Mouse (Mus musculus): ENCODE measurements around the gene Rarb.

The Rarb gene

DNA sequence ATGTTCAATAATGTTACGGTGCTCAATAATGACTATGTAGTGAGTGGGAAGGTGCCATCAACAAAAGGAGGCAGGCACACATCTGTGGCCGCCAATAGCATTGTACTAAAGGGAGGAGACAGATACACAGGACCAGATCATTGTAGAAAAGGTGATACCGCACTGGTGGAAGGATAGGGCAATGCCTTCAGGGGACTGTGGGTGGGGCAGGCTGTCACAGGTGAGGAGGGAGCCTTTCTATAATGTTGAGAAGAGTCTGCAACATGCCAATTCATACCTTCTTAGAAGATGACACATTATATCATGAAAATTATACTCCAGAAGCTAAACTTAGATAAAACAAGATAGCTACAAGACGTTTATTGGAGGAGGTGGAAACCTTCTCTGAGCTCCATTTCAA lies 381.6 kb downstream of the Rarb start:
- no peak for DNase-seq (ENCODE audit: low read depth, low spot score)

DNA sequence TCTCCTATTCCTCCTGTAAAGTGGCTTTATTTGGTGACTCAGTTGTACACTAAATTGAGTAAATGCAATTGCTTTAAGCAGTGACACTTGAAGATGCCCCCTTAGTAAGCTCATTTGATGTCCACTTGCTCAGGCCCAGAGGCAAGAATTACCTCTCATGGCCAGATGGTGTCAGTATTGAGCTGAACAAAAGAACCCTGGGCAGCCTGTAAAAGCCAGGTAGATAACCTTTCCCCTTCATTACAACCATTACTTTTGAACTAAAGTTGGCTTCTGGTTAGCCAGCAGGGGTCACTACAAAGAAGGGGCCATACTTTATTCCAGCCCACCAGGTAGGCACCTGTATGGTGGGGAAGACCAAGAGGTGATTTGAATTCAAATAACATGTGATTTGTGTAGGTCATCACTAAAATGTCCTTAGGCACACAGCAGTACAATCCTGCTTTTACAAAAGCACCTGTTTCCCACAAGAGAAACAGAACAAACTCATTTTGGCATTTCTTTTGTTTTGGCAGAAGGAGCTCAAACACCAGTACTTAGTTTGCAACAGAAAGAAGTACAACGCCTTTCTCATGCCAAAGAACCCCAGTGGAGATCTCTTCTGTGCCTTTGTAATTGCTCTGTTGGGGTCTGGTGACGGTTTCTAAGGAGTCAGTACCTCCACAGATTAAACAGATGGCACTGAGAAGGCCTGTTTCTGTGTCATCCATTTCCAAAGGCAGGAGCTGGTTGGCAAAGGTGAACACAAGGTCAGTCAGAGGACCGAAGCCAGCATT lies 384.4 kb downstream of the Rarb start:
- peak; percentile 79 for DNase-seq (ENCODE audit: low read depth, low spot score)

DNA sequence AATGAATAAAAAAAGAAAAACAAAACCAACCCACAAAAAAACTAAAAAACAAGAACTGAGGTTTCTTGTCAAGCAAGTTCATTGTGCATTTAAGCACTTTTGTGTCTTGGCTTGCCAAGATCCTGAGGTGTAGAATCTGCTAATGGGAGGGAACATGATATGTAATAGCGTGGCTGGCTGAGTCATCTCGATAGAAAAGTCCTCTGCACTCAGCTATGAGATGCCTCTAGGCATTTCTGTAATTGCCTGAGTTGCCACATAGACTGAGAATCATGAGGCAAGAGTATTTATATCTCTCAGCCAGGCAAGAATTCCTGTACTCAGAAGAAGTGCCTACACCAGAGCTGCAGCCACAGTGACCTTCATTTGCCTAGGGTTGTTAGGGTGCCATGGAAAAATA lies 385.8 kb downstream of the Rarb start:
- DNase-seq (ENCODE audit: low read depth, low spot score) = peak; percentile 90

DNA sequence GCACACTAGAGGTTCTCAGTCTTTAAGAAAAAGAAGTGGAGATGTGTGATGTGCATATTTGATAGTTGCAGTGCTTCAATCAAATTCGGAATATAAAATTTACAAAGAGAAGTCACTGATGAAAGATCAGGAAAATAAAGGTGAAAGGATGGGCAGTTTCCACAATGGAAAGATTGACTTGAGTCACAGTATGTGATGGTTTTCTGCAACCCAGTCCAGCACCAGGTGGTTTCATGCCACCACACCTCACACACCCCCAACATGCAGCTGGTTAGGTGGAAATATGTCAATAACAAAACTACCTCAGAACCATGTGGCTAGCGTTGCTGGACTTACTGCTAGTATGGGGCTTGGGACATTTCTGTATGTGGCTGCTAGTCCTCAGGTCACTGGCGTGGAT lies 386.4 kb downstream of the Rarb start:
- DNase-seq (ENCODE audit: low read depth, low spot score) = peak; percentile 9

DNA sequence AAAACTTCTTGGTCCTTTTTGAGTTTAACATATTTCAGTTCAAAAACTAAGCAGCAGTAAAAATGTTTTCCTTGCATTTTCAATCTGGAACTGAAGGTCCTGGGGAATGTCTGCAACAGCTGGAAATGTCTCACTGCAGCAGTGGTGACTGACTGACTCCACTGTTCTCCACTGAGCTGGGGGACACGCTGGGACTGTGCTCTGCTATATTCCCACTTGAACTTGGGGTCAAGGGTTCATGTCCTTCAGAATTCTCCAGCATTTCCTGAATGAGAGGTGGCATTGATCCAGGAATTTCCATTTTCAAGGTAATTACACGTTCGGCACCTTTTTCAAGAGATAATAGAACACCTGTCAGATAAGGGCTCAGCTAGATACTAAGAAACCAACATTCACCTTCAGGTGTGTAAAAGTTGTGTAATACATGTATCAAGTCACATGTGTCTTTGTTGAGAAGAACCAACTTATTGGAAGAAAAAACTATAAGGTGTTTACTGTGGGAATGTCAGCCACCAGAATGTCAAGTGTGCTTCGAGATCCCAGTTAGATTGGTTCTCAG lies 386.9 kb downstream of the Rarb start:
- no peak for DNase-seq (ENCODE audit: low read depth, low spot score)

DNA sequence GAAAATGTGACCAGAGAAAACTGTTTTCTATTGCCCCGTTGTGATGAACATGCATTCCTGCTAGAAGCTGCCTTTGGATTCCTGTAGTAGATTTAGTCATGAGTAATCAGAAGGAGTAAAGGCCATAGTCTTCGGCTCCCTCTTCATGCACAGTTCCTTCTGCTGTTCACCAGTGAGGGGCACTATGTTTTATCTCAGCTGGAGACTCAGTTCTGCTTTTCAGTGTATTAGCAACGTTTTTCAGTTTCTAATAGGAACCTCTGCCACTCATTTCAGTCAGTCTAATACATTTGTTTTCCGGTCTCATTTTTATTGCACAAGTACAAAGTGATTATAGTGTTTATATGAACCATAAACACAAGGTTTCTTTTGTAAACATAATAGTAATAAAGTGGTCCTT lies 391.4 kb downstream of the Rarb start:
- no peak for DNase-seq (ENCODE audit: low read depth, low spot score)

DNA sequence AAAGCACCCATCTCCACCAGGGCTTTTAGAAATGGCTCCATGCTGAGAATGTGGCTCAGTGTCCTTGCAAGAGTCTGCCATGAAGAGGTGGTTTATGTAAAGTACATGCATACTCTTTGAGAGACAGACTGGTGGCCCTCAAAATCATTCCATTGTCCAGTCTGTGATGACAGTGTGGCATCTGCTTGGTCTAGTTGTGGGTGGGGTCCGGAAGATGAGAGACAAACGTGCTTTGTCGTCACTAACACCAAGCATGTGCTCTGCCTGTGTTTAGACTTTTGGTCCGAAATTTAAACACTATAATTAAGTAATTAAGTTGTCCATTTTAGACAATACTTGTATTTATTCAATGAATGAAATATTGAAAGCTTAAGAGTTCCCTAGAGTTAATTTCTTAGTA lies 404.8 kb downstream of the Rarb start:
- no peak for DNase-seq (ENCODE audit: low read depth, low spot score)

DNA sequence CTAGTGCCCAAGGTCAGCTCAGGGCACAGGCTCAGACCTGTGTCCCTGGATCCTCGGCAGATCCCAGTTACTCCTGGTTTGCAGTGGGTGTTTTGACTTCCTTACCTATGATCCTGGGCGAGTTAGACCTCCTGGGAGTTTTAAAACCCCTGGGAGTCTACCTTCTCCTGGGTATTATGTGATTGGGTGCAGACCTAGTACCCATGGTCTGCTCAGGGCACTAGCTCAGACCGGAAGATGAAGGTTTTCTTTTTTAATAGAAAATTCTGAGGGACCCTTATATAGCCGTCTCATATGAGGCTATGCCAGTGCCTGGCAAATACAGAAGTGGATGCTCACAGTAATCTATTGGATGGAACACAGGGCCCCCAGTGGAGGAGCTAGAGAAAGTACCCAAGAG lies 413.8 kb downstream of the Rarb start:
- DNase-seq (ENCODE audit: low read depth, low spot score) = no peak

DNA sequence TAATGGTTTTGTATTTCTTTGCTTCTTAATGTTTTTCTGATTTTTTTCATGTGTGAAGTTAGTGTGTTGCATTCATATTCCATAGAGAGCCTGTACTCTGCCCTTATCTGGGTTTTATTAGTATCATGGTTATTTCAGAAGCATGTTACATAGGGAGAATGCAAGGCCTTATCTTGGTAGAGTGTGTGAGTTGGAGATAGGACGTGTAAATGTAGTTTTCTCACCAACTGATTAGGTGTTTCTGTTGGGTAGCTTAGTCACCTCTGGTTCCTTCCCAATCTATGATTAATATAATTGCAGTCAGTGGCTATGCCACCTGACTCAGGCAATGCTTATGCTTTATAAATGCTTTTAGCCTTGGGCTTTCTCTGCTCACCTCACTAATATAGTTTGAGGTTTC lies 434.2 kb downstream of the Rarb start:
- DNase-seq (ENCODE audit: low read depth, low spot score) = no peak

Measured in brain, adult 2 months (tissue).